In the genomic region with DNA sequence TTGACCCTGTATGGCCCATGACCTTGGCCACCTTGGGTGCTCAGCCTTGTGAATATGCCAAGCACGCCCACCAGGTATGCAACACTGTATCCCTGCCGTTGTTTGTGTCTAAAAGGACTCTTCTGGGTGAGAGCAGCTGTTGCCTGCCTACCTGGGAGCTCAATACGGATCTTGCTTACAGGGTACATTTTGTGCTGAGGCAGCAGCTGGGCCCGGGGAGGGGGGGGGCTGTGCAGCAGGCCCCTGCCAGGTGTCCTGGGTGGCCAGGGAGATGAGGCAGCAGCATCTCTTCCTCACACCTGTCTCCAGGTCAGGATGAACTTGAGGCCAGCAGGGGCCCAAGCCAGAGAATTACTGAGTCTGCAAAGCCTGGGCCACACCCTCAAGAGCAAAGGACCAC, we compare ENCODE assay signal across 19 mouse cellular contexts. TPM values are rescaled to one million over a fixed set of nuclear protein-coding genes. Genes with fewer than 3 reads are reported as not detected.
DNase-seq lines count a peak whose midpoint lies in the region; ATAC-seq lines count a peak whose summit lies in the region.
"Had no signal": no experiment of that assay in that cellular context is flagged by ENCODE, and none has a peak within 500 bp of the region (broad histone marks: within the 10 kb centered on the region; RNA-seq: fewer than 3 reads in every experiment).

No protein-coding gene starts in this region.

- H3K9me3 ChIP-seq in heart, embryonic 12.5 days (replicated peaks): no peaks in the 10 kb centered on the region
- H3K9me3 ChIP-seq: embryonic facial prominence, embryonic 10.5 days; embryonic facial prominence, embryonic 12.5 days; forebrain, embryonic 13.5 days; forebrain, embryonic 15.5 days; G1E had no signal

- H3K4me3 ChIP-seq in heart, embryonic 12.5 days: no peak overlapping the region
- H3K4me3 ChIP-seq: embryonic facial prominence, embryonic 10.5 days; embryonic facial prominence, embryonic 12.5 days; forebrain, embryonic 13.5 days; forebrain, embryonic 15.5 days had no signal

- WGBS in heart, embryonic 12.5 days: 81% methylated on average over 4 of the region's 4 CpGs

- H3K9ac ChIP-seq in heart, embryonic 12.5 days: no peak overlapping the region
- H3K9ac ChIP-seq: embryonic facial prominence, embryonic 12.5 days; forebrain, embryonic 13.5 days; forebrain, embryonic 15.5 days; forebrain, postnatal 0 days had no signal

- H3K27ac ChIP-seq in heart, embryonic 12.5 days (ENCODE audit: poor library complexity, severe bottlenecking): no peak overlapping the region
- H3K27ac ChIP-seq: embryonic facial prominence, embryonic 10.5 days; embryonic facial prominence, embryonic 12.5 days; forebrain, embryonic 13.5 days; forebrain, embryonic 15.5 days had no signal

- H3K4me1 ChIP-seq in heart, embryonic 12.5 days (replicated peaks): peaks cover 8% of the 10 kb centered on the region; the same call in 1 of the 2 replicates

- no peak overlapping the region for H3K4me2 ChIP-seq in heart, embryonic 12.5 days
- H3K4me2 ChIP-seq: embryonic facial prominence, embryonic 12.5 days; forebrain, embryonic 13.5 days; forebrain, embryonic 15.5 days had no signal

- peak; percentile 41 for DNase-seq in cerebellum, adult 11-12 months
- DNase-seq in cerebellum, adult 11 months: no peak
- DNase-seq in heart, adult 11 months: peak; percentile 86
- DNase-seq in testis, postnatal 14 days (ENCODE audit: low spot score): peak; percentile 70
- DNase-seq in testis, postnatal 10 days (ENCODE audit: low spot score): no peak
- no peak for DNase-seq in urinary bladder, postnatal 10 days (ENCODE audit: low spot score)
- DNase-seq: adrenal gland, adult 8-10 months; adrenal gland, postnatal 36 days; cerebellum, adult 8-10 months; cerebellum, postnatal 10 days; forebrain, postnatal 0 days had no signal

- ATAC-seq in heart, embryonic 12.5 days (ENCODE audit: insufficient number of reproducible peaks, low FRiP score): no peak
- ATAC-seq: activated CD4-positive, CD25-positive, alpha-beta regulatory T cell, adult 4 months; forebrain, embryonic 13.5 days; forebrain, embryonic 15.5 days; forebrain, postnatal 0 days; Patski had no signal

- peaks cover 48% of the 10 kb centered on the region for H3K27me3 ChIP-seq in heart, embryonic 12.5 days (replicated peaks)
- H3K27me3 ChIP-seq: forebrain, embryonic 15.5 days had no signal

- no peaks in the 10 kb centered on the region for H3K36me3 ChIP-seq in heart, embryonic 12.5 days
- H3K36me3 ChIP-seq: embryonic facial prominence, embryonic 10.5 days; embryonic facial prominence, embryonic 12.5 days; forebrain, embryonic 15.5 days; G1E had no signal

RNA-seq across cellular contexts. Expression of a gene that starts 9.4 kb away (rescaled TPM):
- 15.1 and 15.3 TPM in 2 replicates for polyA plus RNA-seq in heart, embryonic 12.5 days (2016; fragmentation: Nextera tagmentation; extraction: Ambion mirVana)

RNA-seq across cellular contexts. Expression of a gene that starts 23.6 kb away (rescaled TPM):
- polyA plus RNA-seq in heart, embryonic 12.5 days (2016; fragmentation: Nextera tagmentation; extraction: Ambion mirVana): 2.4 and 2.6 TPM in 2 replicates

RNA-seq across cellular contexts. Expression of a gene that starts 53.6 kb away (rescaled TPM):
- 46.0 and 53.3 TPM in 2 replicates for polyA plus RNA-seq in heart, embryonic 12.5 days (2016; fragmentation: Nextera tagmentation; extraction: Ambion mirVana)

Comparison
In these comparisons a context has a peak if more than half of its experiments do, and no peak if none do; other contexts are left out.
1. DNase-seq: peak in cerebellum, adult 11-12 months (single experiment), heart, adult 11 months (single experiment) and testis, postnatal 14 days (single experiment); none in cerebellum, adult 11 months (single experiment), testis, postnatal 10 days (single experiment) and urinary bladder, postnatal 10 days (single experiment).